Mouse (Mus musculus) heart, adult 11 months (tissue): ENCODE data around the gene Gm3147.
"Not testable (repeated sequence)": the region's sequence is repeated elsewhere in the genome, so short reads cannot be mapped to it uniquely, and the experiment has no call there.

ENCODE experiments used
- DNase-seq: peaks from one replicate; pipeline ENCODE4 v3.0.0; 2022

The Gm3147 gene

DNA sequence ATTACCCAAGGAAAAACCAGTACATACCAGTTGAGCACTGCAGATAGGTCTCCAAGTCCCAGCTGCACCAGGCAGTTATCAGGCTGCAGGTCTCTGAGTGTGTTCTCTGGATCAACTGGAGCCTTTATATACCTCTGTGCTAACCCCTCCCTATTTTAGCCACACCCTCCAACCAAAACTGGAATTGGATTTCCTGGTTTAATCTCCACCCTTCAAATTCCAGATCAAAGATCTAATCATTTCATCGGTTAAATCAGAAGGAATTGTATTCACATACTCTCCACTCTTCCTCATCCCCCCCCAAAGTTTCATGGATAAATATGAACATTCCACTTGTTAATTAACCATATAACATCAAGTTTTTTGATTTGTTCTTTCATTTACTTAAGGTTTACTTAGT lies at the start of gene Gm3147:
Gm3147 (minus strand) TSS at position 101 of the 400 bp plus-strand sequence.
- DNase-seq, result not testable (repeated sequence)

DNA sequence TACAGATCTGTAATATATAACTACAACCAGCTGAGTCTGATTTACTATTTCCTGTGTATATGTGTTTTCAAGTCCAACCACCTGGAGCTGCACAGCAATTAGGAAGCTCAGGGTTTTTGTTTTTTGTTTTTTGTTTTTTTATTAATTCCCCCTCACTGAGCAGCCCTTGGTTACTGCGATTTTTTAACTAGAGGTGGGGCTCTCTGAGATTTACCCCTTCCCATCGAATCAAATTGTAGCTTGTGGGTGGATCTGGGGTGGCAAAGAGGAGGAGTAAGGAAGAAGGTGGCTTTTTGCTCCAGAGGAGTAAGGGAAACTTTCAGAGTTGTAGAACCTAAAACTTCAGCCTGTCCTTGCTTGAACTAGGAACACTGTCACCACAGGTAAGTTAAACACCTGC lies 31.9 kb upstream of the Gm3147 start, which contains the start of gene Gm6205:
Gm6205 (plus strand) TSS at position 301 of the 400 bp plus-strand sequence.
- not testable (repeated sequence) for DNase-seq

DNA sequence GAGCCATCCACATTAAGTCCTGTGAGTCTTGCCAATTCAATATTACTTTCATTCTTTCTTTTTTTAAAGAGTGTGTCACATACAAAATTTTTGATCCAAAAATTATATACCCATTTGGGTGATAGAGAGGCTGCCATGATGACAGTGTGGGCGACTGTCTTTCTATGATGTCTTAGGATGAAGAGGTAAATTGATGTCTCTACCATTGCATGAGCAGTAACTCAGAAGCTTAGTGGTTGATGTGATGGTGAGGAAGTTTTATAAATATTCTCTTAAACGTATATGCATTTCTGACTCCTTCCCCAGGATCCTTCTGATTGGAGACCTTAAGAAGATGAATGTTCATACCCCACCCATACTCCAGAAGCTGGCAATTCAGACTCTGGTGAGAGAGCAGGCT lies 7.5 kb upstream of the Gm3147 start, which contains the start of gene Gm6509:
Gm6509 (plus strand) TSS at position 301 of the 400 bp plus-strand sequence.
- not testable (repeated sequence) for DNase-seq
